Mouse (Mus musculus) lung, postnatal 0 days (tissue): ENCODE measurements around the gene Fam207a. TPM values are rescaled to one million over a fixed set of nuclear protein-coding genes. Genes with fewer than 3 reads are reported as not detected.

Experiments used
- ATAC-seq: fragments of 200-750 bp; cut with Nextera tagmentation; 2 replicates; pipeline ENCODE4 v1.8.0; 2017; ENCODE audit warnings: moderate library complexity
- DNase-seq: peaks from one replicate; pipeline ENCODE4 v3.0.0-alpha.2; 2016; ENCODE audit warnings: low spot score
- H3K27ac ChIP-seq: fragments of 300-500 bp; sonication (generic); 2 replicates; pipeline ENCODE4 v1.5.1; 2014; ENCODE audit warnings: antibody characterized with exemption, mild to moderate bottlenecking, low read length, mixed read lengths
- H3K27me3 ChIP-seq: fragments of 300-500 bp; sonication (generic); replicated peaks from 2 replicates; pipeline ENCODE4 v1.6.1; 2014; ENCODE audit warnings: low read length, mixed read lengths; ENCODE audit not compliant: insufficient read depth
- H3K36me3 ChIP-seq: fragments of 300-500 bp; sonication (generic); 2 replicates; pipeline ENCODE4 v1.6.1; 2014; ENCODE audit warnings: low read length, mixed read lengths; ENCODE audit not compliant: insufficient read depth
- H3K4me1 ChIP-seq: fragments of 300-500 bp; sonication (generic); 2 replicates; pipeline ENCODE4 v1.6.1; 2014; ENCODE audit warnings: antibody characterized with exemption, low read depth, low read length, mixed read lengths; ENCODE audit not compliant: insufficient read depth
- H3K4me2 ChIP-seq: fragments of 300-500 bp; sonication (generic); replicated peaks from 2 replicates; pipeline ENCODE4 v1.6.1; 2014; ENCODE audit warnings: low read depth, mild to moderate bottlenecking, low read length, moderate library complexity, mixed read lengths
- H3K4me3 ChIP-seq: fragments of 300-500 bp; sonication (generic); 2 replicates; pipeline ENCODE4 v1.5.1; 2014; ENCODE audit warnings: low read depth, low read length
- H3K9ac ChIP-seq: fragments of 300-500 bp; sonication (generic); replicated peaks from 2 replicates; pipeline ENCODE4 v1.6.1; 2014; ENCODE audit warnings: low read depth, mild to moderate bottlenecking
- H3K9me3 ChIP-seq: fragments of 300-500 bp; sonication (generic); 2 replicates; pipeline ENCODE4 v1.6.1; 2016; ENCODE audit warnings: low read length, mixed read lengths
- CTCF ChIP-seq: IDR thresholded peaks from 2 replicates; pipeline ENCODE4 v1.5.1; 2016; ENCODE audit warnings: antibody characterized with exemption, mild to moderate bottlenecking
- EP300 ChIP-seq: IDR thresholded peaks from 2 replicates; pipeline ENCODE4 v1.6.1; 2016; ENCODE audit warnings: antibody characterized with exemption, mild to moderate bottlenecking, control low read depth
- WGBS: fragments of 180-500 bp; shearing (Covaris S2); extraction: QIAGEN DNeasy Blood & Tissue Kit; methylation state at CpG from one replicate; pipeline ENCODE4 v1.1.7; 2014; 5-methylcytosine and 5-hydroxymethylcytosine counted together
- polyA plus RNA-seq: library from polyadenylated mRNA; unstranded; fragments of >200 nt; fragmentation: Nextera tagmentation; extraction: Ambion mirVana; gene quantifications from 2 replicates; pipeline ENCODE4 v1.2.1, GENCODE M21; 2015

Gene Fam207a
- polyA plus RNA-seq, 1 experiment from 2014 or later, result 27.2 TPM

DNA sequence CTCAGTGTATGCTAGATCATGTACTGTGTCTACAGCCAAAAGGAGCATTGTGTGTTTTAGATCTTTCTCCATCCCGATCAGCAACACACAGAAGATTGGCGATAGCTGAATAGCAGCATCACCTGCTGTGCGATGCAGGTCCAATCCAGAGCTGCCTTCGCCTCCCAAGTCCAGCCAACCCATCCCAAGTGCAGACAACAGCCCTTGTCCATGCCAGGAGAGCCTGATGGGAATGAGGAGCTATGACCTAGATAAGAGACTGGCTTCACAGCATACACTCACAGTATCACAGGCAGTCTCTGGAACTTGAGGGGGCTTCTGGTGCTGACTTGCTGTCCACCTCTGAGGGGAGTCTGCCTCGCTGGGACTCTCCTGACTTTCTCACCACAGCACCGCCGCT lies 67.4 kb downstream of the Fam207a start:
- no peak for DNase-seq
- Histone ChIP-seq H3K9ac (no peak overlapping the region), H3K36me3 (no peaks in the 10 kb centered on the region), H3K9me3 (no peaks in the 10 kb centered on the region), H3K4me1 (peaks cover 14% of the 10 kb centered on the region; the same call in 1 of the 2 replicates), H3K27me3 (no peaks in the 10 kb centered on the region), H3K4me2 (no peak overlapping the region), H3K4me3 (no peak overlapping the region), H3K27ac (no peak overlapping the region)
- TF ChIP-seq CTCF, result no peak
- ATAC-seq, result no peak
- WGBS, result 82% methylated on average over 7 of the region's 7 CpGs

- WGBS, result 10% methylated on average over 2 of the region's 2 CpGs
- TF ChIP-seq EP300, result no peak
- Histone ChIP-seq H3K27ac (no peak overlapping the region), H3K9me3 (no peaks in the 10 kb centered on the region), H3K4me1 (peaks cover 14% of the 10 kb centered on the region; the same call in 1 of the 2 replicates), H3K4me3 (no peak overlapping the region), H3K36me3 (no peaks in the 10 kb centered on the region), H3K27me3 (no peaks in the 10 kb centered on the region), H3K4me2 (no peak overlapping the region), H3K9ac (no peak overlapping the region)
- ATAC-seq (no peak), DNase-seq (no peak)
These were observed 67.8 kb downstream of the Fam207a start for GRCm38 (mm10) chr10:77447755-77448154.

- peak overlapping the region; percentile 71 for H3K27ac ChIP-seq
- no peak overlapping the region for H3K4me2 ChIP-seq
- H3K9me3 ChIP-seq, result no peaks in the 10 kb centered on the region
- WGBS, result 75% methylated on average over 4 of the region's 4 CpGs
- H3K4me1 ChIP-seq, result peaks cover 6% of the 10 kb centered on the region; the same call in 1 of the 2 replicates
- TF ChIP-seq CTCF (peak; percentile 27), EP300 (no peak)
- ATAC-seq (no peak), DNase-seq (no peak)
- H3K36me3 ChIP-seq, result no peaks in the 10 kb centered on the region
- no peaks in the 10 kb centered on the region for H3K27me3 ChIP-seq
- no peak overlapping the region for H3K4me3 ChIP-seq
- H3K9ac ChIP-seq, result no peak overlapping the region
These were observed 73.3 kb downstream of the Fam207a start for GRCm38 (mm10) chr10:77442250-77442649.

- H3K4me1 ChIP-seq, result peaks cover 6% of the 10 kb centered on the region; the same call in 1 of the 2 replicates
- H3K27ac ChIP-seq, result peak overlapping the region; percentile 71
- DNase-seq, result no peak
These were observed 73.8 kb downstream of the Fam207a start for GRCm38 (mm10) chr10:77441812-77442211.

GRCm38 (mm10) chr10:77440841-77441755 lies 74.5 kb downstream of the Fam207a start:
- DNase-seq (peak; percentile 91), ATAC-seq (peak; percentile 87)
- Histone ChIP-seq H3K4me1 (peaks cover 6% of the 10 kb centered on the region; the same call in 1 of the 2 replicates), H3K4me3 (no peak overlapping the region), H3K27ac (peak overlapping the region; percentile 71), H3K36me3 (no peaks in the 10 kb centered on the region), H3K4me2 (peak overlapping the region; percentile 6; the same call in 1 of the 2 replicates), H3K9ac (no peak overlapping the region), H3K9me3 (no peaks in the 10 kb centered on the region), H3K27me3 (no peaks in the 10 kb centered on the region)
- WGBS, result 27% methylated on average over 19 of the region's 19 CpGs
- TF ChIP-seq CTCF, result no peak
- TF ChIP-seq EP300, result peak; percentile 93

More at GRCm38 (mm10) chr10:77441812-77442211, 73.8 kb downstream of the Fam207a start:
- H3K4me2 ChIP-seq, result no peak overlapping the region
- H3K36me3 ChIP-seq, result no peaks in the 10 kb centered on the region
- no peaks in the 10 kb centered on the region for H3K27me3 ChIP-seq
- H3K9ac ChIP-seq, result no peak overlapping the region
- no peaks in the 10 kb centered on the region for H3K9me3 ChIP-seq
- H3K4me3 ChIP-seq, result no peak overlapping the region
- 73% methylated on average over 3 of the region's 3 CpGs for WGBS
- ATAC-seq, result no peak
- TF ChIP-seq EP300 (no peak), CTCF (no peak)

DNA sequence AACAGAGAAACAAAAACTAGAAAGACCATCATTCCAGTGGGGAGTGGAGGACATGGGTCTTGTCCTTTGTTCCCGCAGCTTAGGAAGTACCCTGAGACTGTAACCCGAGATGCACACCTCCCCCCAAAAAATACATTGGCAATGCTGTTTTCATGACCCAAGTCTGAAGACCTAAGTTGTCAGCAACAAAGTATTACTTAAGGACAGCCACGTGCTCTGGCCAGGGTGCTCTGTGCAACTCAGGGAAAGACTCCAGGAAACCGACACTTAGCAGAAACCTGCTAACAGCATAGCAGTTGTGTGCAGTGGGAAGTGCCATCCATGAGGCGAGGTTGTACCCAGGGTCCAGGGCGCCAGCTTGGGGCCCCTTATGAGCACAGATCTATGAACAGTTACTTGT lies 75.3 kb downstream of the Fam207a start:
- H3K9ac ChIP-seq, result no peak overlapping the region
- H3K4me3 ChIP-seq, result no peak overlapping the region
- 0 out of 2 replicates have a peak overlapping the region, but pooled peaks have one; percentile 6 for H3K4me2 ChIP-seq
- DNase-seq (peak; percentile 75), ATAC-seq (peak; percentile 33)
- peaks cover 9% of the 10 kb centered on the region; the same call in 1 of the 2 replicates for H3K4me1 ChIP-seq
- WGBS, result 32% methylated on average over 6 of the region's 6 CpGs
- no peaks in the 10 kb centered on the region for H3K9me3 ChIP-seq
- H3K36me3 ChIP-seq, result no peaks in the 10 kb centered on the region
- no peaks in the 10 kb centered on the region for H3K27me3 ChIP-seq
- H3K27ac ChIP-seq, result peak overlapping the region; percentile 71
- TF ChIP-seq EP300, result no peak
- no peak for TF ChIP-seq CTCF
